Mouse (Mus musculus): ENCODE measurements at regions not wholly inside any gene's neighbourhood (a gene's known extent, or its start where the extent isn't known, plus 50 kb on each side); places are given as distances from the start of the nearest gene placed in this dataset.

DNA sequence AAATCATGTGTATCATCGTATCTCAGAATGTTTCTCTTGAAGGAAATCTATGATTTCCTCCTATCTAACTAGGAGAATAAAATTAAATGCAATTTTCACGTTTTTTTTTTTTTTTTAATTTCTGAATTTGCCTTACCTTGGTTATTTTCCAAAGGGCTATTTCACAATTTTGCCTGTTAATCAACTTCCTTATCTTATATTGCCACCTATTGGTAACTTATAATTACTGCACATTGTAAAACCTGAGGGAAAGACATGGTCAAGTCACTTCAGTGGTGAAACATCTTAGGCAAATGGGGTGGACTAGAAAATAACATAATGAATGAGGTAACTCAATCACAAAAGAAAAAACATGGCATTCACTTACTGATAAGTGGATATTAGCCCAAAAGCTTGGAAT lies 232.0 kb downstream of the Nap1l3 start:
- CTCF ChIA-PET: interaction anchor here in 2 of 4 experiments (0.7 kb wide), 2 partner anchors 132 to 691 kb away, joined by 3 to 7 read pairs; no protein-coding TSS in a partner anchor

More for the DNA sequence above, 232.0 kb downstream of the Nap1l3 start:
- POLR2A ChIA-PET: no interaction called here
